Mouse (Mus musculus) midbrain, embryonic 14.5 days (tissue): Measurements from ENCODE around the gene Atp8a2. TPM values are rescaled to one million over a fixed set of nuclear protein-coding genes. Genes with fewer than 3 reads are reported as not detected.

Experiments used
- ATAC-seq: fragments of 200-750 bp; cut with Nextera tagmentation; 2 replicates; pipeline ENCODE4 v1.8.0; 2017; ENCODE audit warnings: moderate number of reproducible peaks, moderate library complexity; ENCODE audit not compliant: low FRiP score, low TSS enrichment
- DNase-seq: peaks from one replicate; pipeline ENCODE4 v3.0.0-alpha.2; 2015
- H3K27ac ChIP-seq: fragments of 300-500 bp; sonication (generic); replicated peaks from 2 replicates; pipeline ENCODE4 v1.5.1; 2014; ENCODE audit warnings: mild to moderate bottlenecking, low read depth, low read length, moderate library complexity
- H3K27me3 ChIP-seq: fragments of 300-500 bp; sonication (generic); 2 replicates; pipeline ENCODE4 v1.6.1; 2014; ENCODE audit warnings: low read length, control low read depth, mixed read lengths; ENCODE audit not compliant: control insufficient read depth, insufficient read depth
- H3K36me3 ChIP-seq: fragments of 300-500 bp; sonication (generic); 2 replicates; pipeline ENCODE4 v1.6.1; 2014; ENCODE audit warnings: low read length, control low read depth; ENCODE audit not compliant: control insufficient read depth, insufficient read depth
- H3K4me1 ChIP-seq: fragments of 300-500 bp; sonication (generic); 2 replicates; pipeline ENCODE4 v1.6.1; 2014; ENCODE audit warnings: mild to moderate bottlenecking, antibody characterized with exemption, low read length, control low read depth; ENCODE audit not compliant: control insufficient read depth, insufficient read depth
- H3K4me2 ChIP-seq: fragments of 300-500 bp; sonication (generic); 2 replicates; pipeline ENCODE4 v1.6.1; 2014; ENCODE audit warnings: mild to moderate bottlenecking, low read length, moderate library complexity
- H3K4me3 ChIP-seq: fragments of 300-500 bp; sonication (generic); replicated peaks from 2 replicates; pipeline ENCODE4 v1.5.1; 2014; ENCODE audit warnings: low read depth, low read length
- H3K9ac ChIP-seq: fragments of 300-500 bp; sonication (generic); replicated peaks from 2 replicates; pipeline ENCODE4 v1.6.1; 2014; ENCODE audit warnings: mild to moderate bottlenecking, low read length, moderate library complexity
- H3K9me3 ChIP-seq: fragments of 300-500 bp; sonication (generic); 2 replicates; pipeline ENCODE4 v1.6.1; 2016; ENCODE audit warnings: low read length, control low read depth, mixed read lengths; ENCODE audit not compliant: control insufficient read depth
- WGBS: fragments of 180-500 bp; shearing (Covaris S2); extraction: QIAGEN DNeasy Blood & Tissue Kit; methylation state at CpG from one replicate; pipeline ENCODE4 v1.1.7; 2014; 5-methylcytosine and 5-hydroxymethylcytosine counted together
- polyA plus RNA-seq: library from polyadenylated mRNA; unstranded; fragments of >200 nt; fragmentation: Nextera tagmentation; extraction: Ambion mirVana; gene quantifications from 2 replicates; pipeline ENCODE4 v1.2.1, GENCODE M21; 2014

Gene Atp8a2
- polyA plus RNA-seq, 1 experiment from 2014 or later = 37.1 TPM

DNA sequence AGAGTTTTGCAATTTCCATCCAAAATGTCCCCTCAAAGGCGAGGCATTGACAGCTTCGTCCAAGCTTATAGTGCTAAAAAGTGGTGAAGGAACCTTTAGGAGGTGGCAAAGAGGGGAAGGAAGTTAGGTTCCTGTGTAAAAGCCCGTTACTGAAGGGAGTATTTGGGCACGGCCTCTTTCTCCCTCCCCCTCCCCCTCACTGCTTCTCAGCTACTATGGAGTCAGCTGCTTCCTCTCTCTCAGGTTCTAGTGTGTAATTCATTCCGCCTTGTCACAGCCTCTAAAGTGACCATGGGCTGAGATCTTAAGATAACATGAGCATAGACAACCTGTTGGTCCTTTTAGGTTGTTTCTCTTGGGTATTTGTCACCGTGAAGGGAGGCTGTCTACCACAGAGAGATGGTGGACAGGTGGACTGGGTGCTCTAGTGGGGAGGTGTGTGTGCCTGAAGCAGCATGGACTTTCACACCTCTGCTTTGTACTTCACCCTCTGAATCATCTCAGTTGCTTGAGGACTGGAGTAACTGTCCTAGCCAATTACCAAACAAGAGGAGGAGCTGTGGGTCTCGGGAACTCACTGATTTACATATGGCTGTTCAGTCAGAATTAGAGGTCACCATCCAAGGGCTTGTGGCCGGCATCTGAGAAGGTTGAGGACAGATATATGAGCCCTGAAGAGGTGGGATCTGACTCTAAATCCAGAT, 229.0 kb downstream of the Atp8a2 start:
- Histone ChIP-seq H3K4me1 (peaks cover 19% of the 10 kb centered on the region), H3K9me3 (no peaks in the 10 kb centered on the region), H3K36me3 (no peaks in the 10 kb centered on the region), H3K27me3 (no peaks in the 10 kb centered on the region), H3K9ac (no peak overlapping the region), H3K4me3 (no peak overlapping the region), H3K4me2 (no peak overlapping the region), H3K27ac (no peak overlapping the region)
- ATAC-seq (no peak), DNase-seq (no peak)
- 87% methylated on average over 8 of the region's 8 CpGs for WGBS

DNA sequence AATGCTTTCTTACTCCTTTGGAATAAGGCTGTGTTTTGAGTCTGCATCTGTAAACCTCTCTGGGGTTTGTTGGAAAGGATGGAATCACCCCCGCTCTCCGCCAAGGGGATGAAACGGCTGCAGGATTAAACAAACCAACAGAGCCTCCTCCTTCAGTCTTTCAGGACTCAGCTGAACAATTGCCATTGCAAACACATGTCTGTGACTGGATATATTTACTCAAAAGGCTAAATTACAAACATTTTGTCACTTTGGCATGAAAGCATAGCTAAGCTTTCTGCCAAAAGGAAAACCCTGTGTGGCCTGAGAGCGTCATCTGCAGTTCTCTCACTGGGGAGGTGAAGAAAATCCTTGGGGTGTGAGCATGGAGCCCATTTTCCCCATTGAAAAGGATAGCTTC, 230.0 kb downstream of the Atp8a2 start:
- H3K9ac ChIP-seq = no peak overlapping the region
- ATAC-seq (no peak), DNase-seq (no peak)
- H3K4me1 ChIP-seq = peaks cover 19% of the 10 kb centered on the region
- no peak overlapping the region for H3K4me2 ChIP-seq
- H3K27ac ChIP-seq = no peak overlapping the region
- H3K27me3 ChIP-seq = no peaks in the 10 kb centered on the region
- no peaks in the 10 kb centered on the region for H3K9me3 ChIP-seq
- H3K4me3 ChIP-seq = no peak overlapping the region
- H3K36me3 ChIP-seq = no peaks in the 10 kb centered on the region
- WGBS = 70% methylated on average over 4 of the region's 4 CpGs

DNA sequence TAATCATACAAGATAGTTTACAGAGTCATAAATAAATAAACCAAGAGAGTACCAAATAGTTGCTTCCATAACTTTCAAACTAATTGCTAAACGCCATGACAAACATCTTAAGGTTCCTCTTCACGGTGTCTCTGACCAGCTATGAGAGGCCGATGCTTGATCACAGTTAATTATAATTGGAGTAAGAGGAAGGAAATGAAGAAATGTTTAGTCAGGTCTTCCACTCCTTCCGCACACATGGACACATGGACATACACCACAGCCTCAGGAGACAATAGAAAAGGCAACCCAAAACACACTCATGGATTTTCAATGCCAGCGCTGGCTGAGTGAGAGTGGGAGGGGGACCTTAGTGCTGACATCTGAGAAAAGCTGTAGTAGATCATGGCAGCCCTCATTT, 232.4 kb downstream of the Atp8a2 start:
- WGBS = 94% methylated on average over 5 of the region's 5 CpGs

DNA sequence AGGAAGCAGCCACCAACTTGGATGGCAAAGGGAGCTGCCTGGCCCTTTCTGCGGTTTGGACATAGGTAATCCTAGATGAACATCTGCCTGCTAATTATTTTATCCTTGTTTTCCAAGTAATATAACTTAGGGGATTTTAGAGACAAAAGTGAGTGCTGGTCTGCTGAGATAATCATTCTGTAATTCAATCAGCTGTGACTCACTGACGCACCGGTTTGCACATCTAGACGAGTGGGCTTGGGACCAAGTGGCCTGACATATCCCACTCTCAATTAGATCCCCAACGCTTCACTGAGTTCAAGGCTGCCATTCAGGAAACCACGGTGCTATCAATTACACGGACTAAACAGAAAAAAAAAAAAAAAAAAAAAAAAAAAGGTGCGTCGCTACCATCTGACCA, 236.0 kb downstream of the Atp8a2 start:
- ATAC-seq (no peak), DNase-seq (no peak)
- whole genome bisulfite sequencing = 28% methylated on average over 9 of the region's 9 CpGs
- Histone ChIP-seq H3K9me3 (no peaks in the 10 kb centered on the region; the same call in 1 of the 2 replicates), H3K36me3 (no peaks in the 10 kb centered on the region), H3K9ac (no peak overlapping the region), H3K27me3 (no peaks in the 10 kb centered on the region), H3K4me2 (no peak overlapping the region), H3K27ac (no peak overlapping the region), H3K4me1 (no peaks in the 10 kb centered on the region), H3K4me3 (no peak overlapping the region)

More for the DNA sequence above, 232.4 kb downstream of the Atp8a2 start:
- Histone ChIP-seq H3K36me3 (no peaks in the 10 kb centered on the region), H3K27me3 (no peaks in the 10 kb centered on the region), H3K9ac (no peak overlapping the region), H3K4me1 (peaks cover 9% of the 10 kb centered on the region), H3K27ac (no peak overlapping the region), H3K4me3 (no peak overlapping the region), H3K4me2 (no peak overlapping the region), H3K9me3 (no peaks in the 10 kb centered on the region)
- DNase-seq = no peak
- ATAC-seq = no peak

DNA sequence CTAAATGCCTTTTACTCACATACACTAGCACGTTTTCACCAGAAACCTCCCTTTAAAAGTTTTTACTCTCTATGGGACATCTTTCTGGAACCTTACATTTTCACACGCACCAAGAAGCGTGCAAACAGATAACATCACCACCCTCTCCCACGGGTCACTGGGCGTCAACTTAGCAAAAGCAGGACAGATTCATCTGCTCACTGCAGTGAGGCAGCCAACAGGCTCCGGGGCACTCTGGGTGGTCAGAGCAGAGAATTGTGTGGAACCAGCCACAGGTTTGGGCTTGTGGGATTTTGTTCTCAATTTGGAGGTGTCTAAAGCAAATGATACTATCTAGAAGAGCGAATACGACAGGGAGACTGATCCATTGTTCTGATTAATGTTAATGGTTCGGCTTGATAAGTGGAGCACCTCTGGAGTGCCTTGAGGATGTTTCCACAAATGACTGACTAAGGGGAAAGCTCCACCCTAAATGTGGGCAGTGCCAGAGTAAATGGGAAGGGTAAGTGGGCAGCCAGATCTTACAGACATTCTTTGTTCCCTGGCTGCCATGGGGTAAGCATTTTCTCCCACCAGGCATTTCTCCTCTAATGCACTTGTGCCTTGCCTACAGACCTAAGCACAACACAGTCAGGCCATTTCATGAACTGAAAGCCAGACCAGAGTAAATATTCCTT, 236.6 kb downstream of the Atp8a2 start:
- Histone ChIP-seq H3K9me3 (no peaks in the 10 kb centered on the region; the same call in 1 of the 2 replicates), H3K4me2 (no peak overlapping the region), H3K9ac (no peak overlapping the region), H3K36me3 (no peaks in the 10 kb centered on the region), H3K27ac (no peak overlapping the region), H3K4me3 (no peak overlapping the region), H3K4me1 (no peaks in the 10 kb centered on the region), H3K27me3 (no peaks in the 10 kb centered on the region)
- WGBS = 61% methylated on average over 9 of the region's 9 CpGs
- DNase-seq (no peak), ATAC-seq (no peak)

DNA sequence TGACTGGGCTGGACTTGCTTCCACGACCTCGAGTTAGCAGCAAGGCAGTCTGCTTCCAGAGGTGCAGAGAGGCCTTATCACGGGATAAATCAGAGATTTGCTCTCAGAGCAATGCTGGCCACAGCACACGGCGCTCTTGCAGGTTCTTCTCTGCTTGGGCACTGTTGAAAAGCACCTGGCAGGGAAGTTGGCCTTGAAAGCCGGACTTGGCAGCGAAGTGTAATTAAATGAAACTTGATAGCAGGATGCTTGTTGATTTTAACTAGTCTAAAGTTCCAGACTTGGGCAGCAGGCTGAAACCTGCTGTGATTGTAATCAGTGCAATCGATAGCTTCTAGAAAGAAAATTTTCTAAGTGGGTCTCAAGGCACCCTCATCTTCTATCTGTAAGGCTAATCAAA, 237.3 kb downstream of the Atp8a2 start:
- no peak overlapping the region for H3K9ac ChIP-seq

DNA sequence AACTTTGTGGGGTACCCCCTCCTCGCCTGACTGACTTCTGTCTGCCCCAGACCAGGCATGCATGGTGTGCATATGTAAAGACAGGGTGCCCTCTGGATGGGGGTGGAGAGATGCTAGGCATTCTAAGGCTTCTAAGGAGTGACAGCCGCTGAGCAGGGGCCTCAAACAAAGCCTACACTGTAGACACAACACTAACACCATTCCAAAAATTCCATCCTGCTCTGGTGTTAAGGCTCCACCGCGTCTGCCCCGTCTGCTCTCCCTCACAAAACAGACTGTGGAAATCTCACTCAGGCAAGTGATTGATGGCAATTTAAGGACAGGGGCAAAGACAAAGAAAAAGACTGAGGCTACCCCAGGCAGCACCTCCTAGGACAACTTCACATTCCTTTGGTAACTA, 247.0 kb downstream of the Atp8a2 start:
- Histone ChIP-seq H3K27ac (no peak overlapping the region), H3K9ac (no peak overlapping the region), H3K27me3 (no peaks in the 10 kb centered on the region), H3K36me3 (no peaks in the 10 kb centered on the region), H3K4me3 (no peak overlapping the region), H3K9me3 (no peaks in the 10 kb centered on the region), H3K4me1 (no peaks in the 10 kb centered on the region), H3K4me2 (no peak overlapping the region)
- 15% methylated on average over 5 of the region's 5 CpGs for WGBS
- DNase-seq (no peak), ATAC-seq (no peak)

More for the DNA sequence above, 237.3 kb downstream of the Atp8a2 start:
- ATAC-seq (no peak), DNase-seq (no peak)
- no peaks in the 10 kb centered on the region for H3K27me3 ChIP-seq
- H3K9me3 ChIP-seq = no peaks in the 10 kb centered on the region; the same call in 1 of the 2 replicates
- no peak overlapping the region for H3K4me3 ChIP-seq
- H3K36me3 ChIP-seq = no peaks in the 10 kb centered on the region
- no peaks in the 10 kb centered on the region for H3K4me1 ChIP-seq
- H3K4me2 ChIP-seq = no peak overlapping the region
- 74% methylated on average over 8 of the region's 8 CpGs for WGBS
- H3K27ac ChIP-seq = no peak overlapping the region

DNA sequence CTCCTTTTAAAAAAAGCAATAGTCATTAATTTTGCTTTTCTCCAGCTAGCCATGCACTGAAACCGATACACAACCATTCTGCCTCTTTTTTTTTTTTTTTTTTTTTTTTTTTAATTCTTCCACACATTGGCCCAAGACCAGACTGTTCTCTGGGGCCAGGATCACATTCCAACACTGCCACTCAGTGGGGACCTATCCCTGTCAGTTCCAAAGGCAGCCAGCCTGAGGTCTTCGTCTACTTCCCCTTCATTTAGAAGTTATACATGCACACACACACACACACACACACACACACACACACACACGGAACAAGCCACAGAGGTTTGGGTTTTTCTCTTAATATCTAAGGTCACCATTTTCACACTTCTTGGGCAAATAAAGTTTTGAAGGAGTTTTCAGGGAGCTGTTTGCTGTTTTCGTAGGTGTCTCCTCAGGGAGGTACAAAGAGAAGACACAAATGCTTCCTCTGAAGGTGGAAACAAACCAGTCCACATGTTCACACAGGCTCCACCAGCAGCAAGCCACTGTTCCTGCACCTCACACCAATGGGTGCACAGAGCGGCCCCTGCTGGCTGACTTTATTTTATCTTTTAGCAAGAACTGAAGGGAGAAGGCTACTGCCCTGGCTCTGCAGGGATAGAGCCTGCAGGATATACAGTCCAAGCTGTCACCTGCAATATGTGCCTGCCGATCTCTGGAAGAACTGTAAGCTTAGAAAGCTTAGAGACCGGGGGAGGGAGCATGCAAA, 253.9 kb downstream of the Atp8a2 start:
- Histone ChIP-seq H3K9ac (no peak overlapping the region), H3K9me3 (no peaks in the 10 kb centered on the region), H3K27ac (no peak overlapping the region), H3K36me3 (no peaks in the 10 kb centered on the region), H3K4me1 (no peaks in the 10 kb centered on the region; the same call in 1 of the 2 replicates), H3K4me3 (no peak overlapping the region), H3K4me2 (no peak overlapping the region), H3K27me3 (no peaks in the 10 kb centered on the region)
- DNase-seq = peak; percentile 92
- ATAC-seq = peak; percentile 80; the same call in 1 of the 2 replicates
- WGBS = 42% methylated on average over 7 of the region's 7 CpGs
